Mouse (Mus musculus) layer of hippocampus, adult 9-10 months (tissue): ENCODE results near the gene Ptn.

Experiments used
- DNase-seq: peaks from one replicate; pipeline ENCODE4 v3.0.0; 2022; ENCODE audit warnings: low spot score

Ptn gene

DNA sequence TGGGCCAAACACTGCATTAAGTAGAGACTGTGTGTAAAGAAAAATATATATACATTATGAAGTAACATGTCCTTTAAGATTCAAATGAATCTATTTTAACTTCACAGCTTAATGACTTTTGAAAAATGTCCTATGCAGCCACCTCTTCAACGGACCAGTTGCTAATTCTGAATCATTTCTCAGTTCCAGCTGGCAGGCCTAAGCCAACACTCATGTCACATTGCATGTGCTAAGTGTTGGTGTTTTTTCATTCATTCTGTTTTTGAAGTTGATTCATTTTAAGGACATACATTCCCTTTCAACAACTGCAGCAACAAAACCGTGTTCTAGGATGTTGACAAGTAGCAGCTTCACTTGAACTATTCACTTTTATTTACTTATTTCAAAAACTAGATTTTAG is 6.0 kb upstream of the Ptn start:
- no peak for DNase-seq

DNA sequence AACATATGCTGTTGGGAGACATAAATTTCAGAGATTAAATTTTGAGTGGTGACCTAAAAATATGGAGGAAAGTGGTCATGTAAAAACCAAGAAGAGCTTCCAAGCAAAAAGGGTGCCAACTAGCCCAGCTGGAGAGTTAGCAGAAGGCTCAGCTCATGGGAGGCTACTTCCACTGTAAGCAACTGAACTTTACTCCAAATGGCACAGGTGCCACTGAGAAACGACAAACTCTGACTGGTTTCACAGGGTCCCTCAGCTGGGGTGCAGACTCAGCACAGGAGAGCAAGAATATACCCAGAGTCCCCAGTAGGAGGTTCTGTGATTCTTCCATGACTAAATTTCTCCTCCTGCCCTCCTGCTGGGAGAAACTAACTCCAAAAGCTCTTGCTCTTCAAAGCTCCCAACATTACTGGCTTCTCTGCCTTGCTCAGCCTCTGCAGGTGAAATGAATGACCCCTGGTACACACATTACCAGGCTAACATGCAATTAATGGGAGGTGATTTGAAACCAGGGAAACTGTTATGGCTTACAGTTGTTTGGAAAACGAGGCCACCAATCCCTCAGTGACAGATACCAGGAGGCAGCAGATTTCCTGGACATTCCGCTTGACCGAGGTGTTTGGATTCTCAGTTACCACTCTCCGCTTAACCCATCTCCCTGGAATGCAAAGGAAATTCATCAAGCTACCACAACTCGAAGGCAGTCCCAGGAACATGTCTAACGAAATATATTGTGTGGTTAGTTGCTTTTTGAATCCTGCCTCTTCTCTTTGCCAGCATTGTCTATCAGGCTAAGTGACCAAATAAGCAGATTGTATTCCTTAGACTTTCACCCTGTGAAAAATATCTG is 2.9 kb upstream of the Ptn start:
- DNase-seq = no peak

DNA sequence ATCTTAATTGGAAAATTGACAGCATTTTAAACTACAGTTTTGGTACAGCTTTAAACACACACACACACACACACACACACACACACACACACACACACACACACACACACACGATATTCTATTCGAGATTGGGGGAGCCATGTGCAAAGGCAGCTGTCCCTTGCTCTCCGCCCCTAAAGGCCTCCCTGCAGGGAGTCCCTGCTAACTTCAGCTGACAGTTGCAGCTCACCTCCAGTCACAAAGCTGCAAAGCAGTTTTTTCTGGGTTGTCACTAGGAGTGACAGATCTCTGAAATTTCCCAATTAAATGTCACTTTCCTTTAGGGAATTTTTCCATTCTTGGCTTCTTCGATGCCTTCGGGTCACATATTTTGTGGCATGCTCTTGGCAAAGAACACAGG is 428 bp upstream of the Ptn start:
- DNase-seq = no peak

DNA sequence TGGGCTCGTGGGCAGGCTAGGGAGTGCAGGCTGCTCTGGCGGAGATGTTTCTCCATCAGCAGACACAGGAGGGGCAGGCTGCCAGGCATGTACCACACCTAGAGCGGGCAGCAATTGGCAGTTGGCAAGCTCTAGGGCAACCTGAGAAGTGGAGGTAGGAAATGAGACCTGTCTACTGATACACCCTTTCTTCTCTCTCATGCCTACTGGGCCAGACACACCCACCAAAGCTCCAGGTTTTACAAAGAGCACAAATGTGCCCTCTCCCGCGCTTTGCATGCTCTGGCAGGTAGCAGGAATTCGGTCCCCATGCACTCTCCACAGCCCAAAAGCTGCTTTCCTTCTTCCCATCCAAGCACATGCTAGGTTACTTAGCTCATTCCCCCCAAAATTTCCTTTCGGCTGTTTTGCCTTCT is 701 bp downstream of the Ptn start:
- DNase-seq = no peak

DNA sequence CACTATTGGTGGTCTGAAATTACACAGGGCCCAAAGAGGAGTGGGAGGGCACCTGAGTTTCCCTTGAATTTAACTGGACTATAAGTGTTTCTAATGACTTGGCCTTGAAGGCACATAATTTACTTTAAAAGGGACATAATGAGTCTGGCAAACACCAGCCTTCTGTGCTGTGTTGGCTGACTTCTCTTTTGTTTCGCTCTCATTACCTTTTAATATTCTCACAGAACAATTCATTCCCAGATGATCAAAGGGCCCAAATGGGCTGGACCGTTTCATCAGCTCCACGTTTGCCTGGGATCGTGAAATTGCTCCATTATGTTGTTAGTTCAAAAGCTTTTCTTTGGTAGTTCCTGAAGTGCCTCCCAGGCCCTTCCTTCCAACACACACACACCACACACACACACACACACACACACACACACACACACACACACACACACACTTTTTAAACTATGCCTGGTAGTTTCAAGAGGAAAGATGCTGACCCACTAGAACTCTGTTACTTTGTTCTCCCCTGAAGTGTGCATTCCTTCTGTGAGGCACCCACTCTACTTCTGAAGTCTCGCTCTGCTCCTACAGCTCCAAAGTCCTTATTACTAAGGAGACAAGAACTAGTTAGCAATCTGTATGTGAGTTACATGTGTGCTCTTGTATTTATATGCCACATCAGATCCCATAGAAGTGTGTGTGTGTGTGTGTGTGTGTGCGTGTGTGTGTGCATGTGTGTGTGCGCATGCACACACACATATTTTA is 1.5 kb downstream of the Ptn start:
- DNase-seq = no peak

DNA sequence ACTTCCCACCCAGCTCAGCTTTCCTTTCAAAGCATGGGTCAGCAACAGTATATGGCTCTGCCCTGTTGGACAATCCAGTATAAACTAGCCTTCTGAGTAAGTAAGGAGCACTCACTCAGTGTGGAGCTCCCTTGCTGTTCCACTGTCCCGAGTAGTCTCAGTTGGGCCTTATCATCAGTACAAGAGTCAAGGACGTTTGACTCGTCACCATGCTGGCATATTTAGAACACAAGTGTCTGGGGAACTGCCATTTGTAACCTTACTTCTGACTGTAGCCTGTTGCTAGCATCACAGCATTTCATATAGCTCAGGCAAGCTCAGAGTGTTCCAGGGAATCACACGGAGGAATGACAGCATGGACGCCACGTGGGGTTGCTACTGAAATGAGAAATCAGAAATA is 3.1 kb downstream of the Ptn start:
- DNase-seq = no peak

DNA sequence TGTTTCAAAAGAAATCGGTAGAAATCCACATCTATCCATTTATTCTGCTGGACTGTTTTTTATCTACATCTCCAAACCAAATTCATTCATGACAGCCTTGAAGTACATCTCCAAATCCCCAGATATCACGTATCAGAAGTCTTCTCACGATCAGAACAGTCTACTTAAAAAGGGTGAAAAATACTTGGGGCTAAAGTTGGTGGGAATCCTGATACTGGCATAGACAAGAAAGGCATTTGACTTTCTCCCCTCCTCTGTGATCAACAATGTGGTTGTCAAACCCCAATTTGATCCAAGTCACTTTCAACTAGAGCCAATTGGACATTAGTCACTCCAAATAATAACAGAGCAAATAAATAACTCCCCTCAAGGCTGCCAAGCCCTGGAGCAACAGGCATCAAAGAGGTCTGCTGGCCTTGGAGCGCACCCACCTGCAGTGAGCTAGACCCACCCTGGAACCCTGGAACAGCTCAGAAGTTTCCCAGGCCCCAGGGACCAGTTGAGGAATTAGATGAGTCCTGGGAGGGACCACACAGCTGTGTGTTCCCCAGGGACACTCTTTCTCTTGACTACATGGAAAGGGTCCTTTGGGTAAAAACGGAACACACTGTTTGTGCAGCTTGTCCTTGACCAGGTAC is 9.6 kb downstream of the Ptn start:
- no peak for DNase-seq

DNA sequence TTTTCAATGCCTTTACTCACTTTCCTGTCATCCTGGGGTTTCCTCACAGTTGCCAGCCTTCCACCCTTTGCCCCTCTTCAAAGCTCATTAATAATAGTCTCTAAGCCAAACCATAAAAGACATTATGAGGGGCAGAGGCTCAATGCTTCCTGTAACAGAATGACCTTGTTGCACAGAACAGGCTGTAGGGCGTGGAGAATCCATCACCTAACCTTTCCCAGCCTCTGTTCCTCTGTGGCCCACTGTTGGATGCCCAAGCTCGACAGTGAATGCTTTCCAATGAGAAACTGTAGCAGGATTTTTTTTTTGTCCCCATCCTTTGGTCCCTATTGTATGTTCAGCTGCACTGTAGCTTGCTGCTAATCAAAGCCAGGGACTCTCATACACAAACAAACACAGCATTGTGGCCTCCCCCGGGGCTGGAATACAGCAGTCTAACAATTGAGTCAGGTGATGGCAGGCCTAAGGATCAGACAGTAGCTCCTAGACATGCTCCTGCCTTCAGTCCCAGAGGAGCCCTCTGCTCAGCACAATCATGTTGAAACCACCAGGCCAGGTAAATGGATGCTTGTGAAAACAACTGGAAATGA is 12.9 kb downstream of the Ptn start:
- no peak for DNase-seq

DNA sequence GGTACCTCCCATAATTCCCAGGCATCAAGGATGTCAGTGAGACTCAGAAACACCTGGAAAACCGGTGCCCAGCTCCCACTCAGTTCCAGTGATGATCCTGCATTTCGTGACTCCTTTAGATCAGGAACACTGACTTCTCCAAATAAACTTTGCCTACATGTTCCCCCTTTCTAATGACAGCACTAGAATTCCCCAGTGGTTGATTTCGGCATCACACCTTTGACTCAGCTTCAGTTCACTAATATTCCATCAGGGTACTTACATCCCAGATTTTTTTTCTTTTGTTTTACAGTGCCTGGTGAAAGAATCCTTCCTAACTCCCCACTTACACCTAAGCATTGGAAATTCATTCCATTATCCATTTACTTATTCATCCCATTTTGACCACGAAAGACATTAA is 15.5 kb downstream of the Ptn start:
- no peak for DNase-seq

DNA sequence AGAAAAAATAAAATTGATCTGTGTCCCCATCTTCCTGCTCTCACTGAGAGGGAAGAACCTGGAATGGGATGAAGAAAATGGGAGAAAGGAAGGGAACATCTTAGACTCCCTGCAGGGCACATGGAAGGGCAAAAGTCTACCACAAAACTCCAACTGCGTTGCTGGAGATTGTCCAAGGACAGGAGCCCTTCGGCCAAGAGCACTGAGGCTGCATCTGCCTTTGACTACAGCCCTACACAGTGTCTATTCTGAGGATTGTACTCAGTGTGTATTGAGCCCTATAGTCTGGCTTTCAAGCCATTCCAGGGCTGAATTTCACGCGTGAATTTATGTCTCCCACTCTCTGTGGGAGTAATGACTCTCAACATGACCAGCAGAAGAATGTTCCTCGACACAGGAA is 16.2 kb downstream of the Ptn start:
- no peak for DNase-seq

DNA sequence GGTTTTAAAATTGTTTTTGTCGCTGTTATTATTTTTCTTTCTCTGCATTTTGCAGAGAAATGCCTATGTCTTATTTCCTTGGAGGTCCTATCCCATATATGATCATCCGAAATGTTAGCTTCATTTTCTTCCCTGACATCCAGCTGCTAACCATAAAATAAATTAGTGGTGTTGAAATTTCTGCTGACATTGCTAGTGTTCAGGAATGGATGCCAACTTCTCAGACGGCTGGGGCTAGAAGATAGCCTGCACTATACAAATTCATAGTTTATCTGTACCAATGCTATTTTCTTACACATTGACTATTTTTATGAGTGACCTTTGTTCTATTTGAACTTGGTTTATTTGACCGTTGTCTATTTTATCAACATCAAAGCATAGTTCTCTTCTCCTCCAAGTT is 20.8 kb downstream of the Ptn start:
- no peak for DNase-seq

DNA sequence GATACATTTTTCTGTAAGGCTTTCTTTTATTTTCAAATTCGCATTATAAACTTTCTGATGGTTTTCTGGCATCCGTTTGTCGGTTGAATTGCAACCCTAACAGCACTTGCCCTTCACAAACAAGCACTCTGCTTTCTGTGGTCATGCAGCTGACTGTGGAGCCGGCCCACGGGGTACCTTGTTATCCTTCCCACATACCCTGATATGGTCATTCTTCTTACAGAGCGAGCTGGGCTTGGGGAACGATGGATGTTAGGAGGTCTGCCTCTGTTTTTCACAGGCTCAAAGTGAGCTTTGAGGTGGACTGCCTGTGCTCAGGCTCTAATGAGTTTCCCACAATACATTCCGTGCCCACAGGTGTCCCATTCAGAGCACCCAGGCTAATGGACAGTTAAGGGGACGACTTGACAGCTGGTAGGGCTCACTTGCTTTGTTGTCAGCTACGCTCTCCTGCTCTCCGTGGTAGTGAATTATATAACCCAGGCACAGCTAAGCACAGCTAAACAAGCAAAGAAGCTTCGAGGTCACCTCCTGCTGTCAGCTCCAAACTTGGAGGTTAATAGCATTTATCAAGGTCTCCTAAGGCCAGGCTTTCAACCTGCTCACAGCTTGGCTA is 21.3 kb downstream of the Ptn start:
- DNase-seq = no peak

DNA sequence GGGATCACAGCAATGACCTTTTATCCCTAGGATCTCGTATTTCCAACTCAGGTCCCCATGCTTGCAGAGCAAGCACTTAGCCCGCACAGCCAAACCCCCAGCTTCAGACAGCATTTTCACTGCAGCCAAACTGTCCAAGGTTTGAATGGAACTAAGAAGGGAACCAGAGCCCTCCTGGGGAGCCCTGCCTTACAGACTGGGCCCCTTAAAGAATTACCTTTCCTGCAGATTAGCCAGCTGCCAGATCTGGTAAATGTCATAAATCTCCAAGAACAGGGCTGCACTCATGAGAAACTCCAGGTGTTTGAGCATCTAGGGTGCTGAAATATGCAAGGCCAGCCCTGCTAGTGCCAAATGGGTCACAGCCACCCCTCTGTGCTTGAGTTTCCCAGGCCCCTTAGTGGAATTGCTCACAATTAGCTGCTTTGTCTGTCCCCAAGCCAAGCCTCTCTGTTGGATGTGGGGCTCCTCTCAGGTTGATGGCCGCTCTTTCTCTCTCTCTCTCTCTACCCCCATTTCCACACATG is 25.3 kb downstream of the Ptn start:
- no peak for DNase-seq

DNA sequence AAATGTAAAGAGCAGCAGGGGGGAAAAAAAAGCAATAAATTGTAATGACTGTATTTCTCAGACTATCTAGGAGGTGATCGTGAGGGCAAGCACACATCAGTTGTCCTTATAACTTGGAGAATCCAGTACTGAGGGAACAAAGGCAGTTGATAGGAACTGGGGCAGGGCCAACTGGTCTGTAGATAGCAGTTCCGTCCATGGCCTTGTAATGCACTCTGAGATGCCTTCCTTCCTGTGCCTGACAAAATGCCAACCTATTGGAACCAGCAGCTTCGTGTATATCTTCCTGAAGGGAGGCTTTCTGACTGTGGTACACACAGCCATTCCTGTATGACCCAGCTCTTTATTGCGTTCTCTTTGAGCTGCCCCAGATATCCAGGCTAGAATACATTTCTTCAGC is 27.5 kb downstream of the Ptn start:
- DNase-seq = no peak

DNA sequence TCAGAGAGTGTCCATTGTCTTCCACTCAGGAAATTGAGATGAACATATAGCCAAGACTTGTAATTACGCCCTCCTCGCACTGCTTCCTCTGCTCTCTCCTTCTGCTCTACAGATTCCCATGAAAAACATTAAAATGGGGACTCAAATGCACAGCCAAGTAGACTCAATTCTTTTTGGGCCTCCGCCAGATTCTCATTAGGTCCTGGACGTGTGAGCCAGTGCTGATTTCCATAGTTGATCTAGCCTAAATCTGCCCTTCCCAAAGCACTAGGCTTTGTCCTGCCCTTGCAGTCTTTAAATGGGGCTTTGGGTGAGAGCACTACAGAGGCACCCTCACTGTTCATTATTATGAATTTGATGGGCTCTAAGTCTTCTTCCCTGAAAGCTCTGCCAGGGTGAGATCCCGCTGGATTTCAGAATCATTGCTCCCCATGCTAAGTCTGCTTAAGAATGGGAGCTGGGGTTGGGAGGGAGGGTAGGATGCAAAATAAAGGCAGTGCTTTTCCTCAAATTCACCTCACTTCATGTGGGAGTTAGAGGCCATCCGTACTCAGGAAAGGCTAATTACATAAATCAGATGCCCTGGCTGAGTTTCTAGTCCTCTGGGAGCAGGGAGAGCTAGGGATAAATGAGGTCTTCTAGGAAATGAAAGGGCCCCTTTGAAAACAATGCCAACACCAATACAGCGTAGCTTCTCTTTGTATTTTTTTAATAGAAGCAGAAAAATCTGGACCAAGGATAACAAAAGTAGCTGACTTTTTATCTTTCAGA is 32.3 kb downstream of the Ptn start:
- DNase-seq = no peak

DNA sequence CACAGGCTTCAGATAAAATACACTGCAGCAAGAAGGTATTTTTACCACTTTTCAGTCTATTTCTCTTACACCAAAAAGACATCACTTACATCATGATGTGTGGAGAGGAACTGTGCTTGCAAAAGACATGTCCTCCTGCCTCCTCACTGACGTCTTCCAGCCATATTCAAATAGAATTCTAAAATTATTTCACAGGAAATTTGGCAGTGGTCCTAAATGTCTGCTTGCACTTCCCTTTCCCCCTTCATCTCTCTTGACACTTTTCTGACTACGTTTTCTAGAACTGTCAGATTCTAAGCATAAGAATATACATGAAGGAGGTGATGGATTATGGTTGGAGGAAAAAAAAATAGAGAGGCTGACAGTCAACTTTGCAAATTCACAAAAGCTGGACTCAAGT is 33.0 kb downstream of the Ptn start:
- no peak for DNase-seq

DNA sequence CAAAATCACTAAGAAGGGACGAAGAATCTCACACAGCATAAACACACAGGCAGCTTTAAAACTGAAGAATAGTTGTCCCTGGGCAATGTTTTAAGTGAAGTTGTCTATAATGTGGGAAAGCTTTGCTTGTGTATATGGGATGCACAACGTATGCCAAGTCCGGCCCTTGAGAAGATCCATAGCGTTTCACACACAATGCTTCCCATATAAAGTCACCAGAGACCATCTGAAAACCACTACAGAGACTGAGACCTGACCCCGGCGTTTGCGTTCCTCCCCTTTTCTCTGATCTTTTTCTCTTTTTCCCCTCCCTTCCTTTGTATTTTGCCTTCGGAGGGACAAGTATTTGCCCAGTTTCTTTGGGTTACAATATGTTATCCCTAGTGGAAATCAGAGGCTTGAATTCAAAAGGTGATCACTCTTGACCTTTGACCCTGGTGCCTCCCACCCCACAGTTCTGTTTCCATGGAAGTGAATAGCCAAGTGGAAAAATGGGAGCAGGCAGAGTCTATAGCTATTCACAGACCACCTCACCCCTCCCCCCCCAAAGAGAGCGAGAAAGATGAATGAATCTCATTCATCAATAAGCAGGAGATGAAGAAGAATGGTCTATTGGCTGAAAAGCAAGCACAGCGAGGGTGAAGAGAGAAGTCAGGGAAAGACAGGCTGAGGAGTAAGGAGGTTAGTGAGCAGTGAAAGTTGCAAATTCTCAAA is 34.2 kb downstream of the Ptn start:
- no peak for DNase-seq

DNA sequence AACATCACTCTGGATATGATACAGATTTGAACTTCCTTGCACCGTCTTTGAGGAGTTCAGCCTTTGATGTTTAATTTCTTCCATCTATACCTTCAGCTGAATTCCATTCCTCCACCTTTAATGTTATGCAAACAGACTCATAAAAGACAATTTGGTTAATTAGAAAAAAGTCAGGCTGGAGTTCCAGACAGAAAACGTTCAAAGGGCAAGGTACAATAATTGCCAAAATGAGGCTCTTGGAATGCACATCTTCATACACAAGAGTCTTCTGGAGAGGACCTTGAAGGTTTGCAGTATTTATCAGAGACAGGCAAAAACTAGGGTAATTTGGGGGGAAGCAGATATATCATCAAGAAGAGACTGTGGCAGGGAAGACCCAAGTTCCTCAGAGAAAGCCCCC is 37.5 kb downstream of the Ptn start:
- no peak for DNase-seq

DNA sequence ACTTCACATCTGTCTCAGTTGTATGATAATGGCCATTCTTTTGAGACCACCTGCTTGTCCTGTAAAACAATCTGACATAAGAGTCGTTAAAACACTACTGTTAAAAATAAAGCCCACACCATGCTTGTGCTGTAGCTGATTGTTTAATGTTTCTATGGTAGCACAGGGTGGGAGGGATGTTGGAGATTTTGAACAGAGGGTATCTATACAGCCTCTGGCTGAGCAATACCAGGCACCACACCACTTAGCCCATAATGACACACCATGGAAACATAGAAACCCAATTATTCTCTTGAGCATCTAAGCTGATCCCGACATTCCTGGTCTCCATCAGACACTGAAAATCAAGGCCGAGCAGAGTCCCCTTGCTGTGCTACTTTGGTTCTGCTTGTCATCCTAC is 41.0 kb downstream of the Ptn start:
- no peak for DNase-seq

DNA sequence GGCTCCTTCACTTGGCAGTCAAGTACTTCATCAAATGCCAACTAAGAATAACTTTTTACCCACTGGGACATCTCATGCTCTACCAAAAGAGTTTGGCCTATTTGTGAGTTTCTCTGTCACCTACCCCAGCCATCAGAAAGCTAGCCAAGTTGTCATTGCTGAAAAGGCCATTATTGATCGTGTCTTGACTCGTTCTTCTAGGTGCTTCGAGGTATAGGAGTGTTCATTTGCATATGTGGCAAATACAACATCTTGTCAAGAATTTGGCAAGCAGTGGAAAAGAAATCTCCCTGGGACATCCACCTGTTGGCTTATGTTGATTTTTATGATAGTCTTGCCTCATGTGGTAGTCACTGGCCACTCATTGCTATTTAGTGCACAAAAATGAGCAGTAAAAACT is 43.1 kb downstream of the Ptn start:
- DNase-seq = no peak
